Mouse (Mus musculus) hindbrain, embryonic 12.5 days (tissue): Measurements from ENCODE around the gene Ptpn14. TPM values are rescaled to one million over a fixed set of nuclear protein-coding genes. Genes with fewer than 3 reads are reported as not detected.

Experiments
- ATAC-seq: fragments of 200-750 bp; cut with Nextera tagmentation; 2 replicates; pipeline ENCODE4 v1.8.0; 2017; ENCODE audit warnings: moderate TSS enrichment; ENCODE audit not compliant: low FRiP score
- H3K27ac ChIP-seq: fragments of 300-500 bp; sonication (generic); 2 replicates; pipeline ENCODE4 v1.5.1; 2016; ENCODE audit warnings: mild to moderate bottlenecking
- H3K27me3 ChIP-seq: fragments of 300-500 bp; sonication (generic); 2 replicates; pipeline ENCODE4 v1.6.1; 2016; ENCODE audit warnings: mild to moderate bottlenecking
- H3K36me3 ChIP-seq: fragments of 300-500 bp; sonication (generic); 2 replicates; pipeline ENCODE4 v1.6.1; 2016; ENCODE audit warnings: mild to moderate bottlenecking
- H3K4me1 ChIP-seq: fragments of 300-500 bp; sonication (generic); 2 replicates; pipeline ENCODE4 v1.6.1; 2016
- H3K4me2 ChIP-seq: fragments of 300-500 bp; sonication (generic); replicated peaks from 2 replicates; pipeline ENCODE4 v1.6.1; 2016; ENCODE audit warnings: mild to moderate bottlenecking
- H3K4me3 ChIP-seq: fragments of 300-500 bp; sonication (generic); 2 replicates; pipeline ENCODE4 v1.5.1; 2016; ENCODE audit warnings: mild to moderate bottlenecking
- H3K9ac ChIP-seq: fragments of 300-500 bp; sonication (generic); 2 replicates; pipeline ENCODE4 v1.6.1; 2016; ENCODE audit warnings: mild to moderate bottlenecking, moderate library complexity
- H3K9me3 ChIP-seq: fragments of 300-500 bp; sonication (generic); replicated peaks from 2 replicates; pipeline ENCODE4 v1.6.1; 2016; ENCODE audit warnings: mild to moderate bottlenecking
- WGBS: fragments of 180-500 bp; shearing (Covaris S2); methylation state at CpG from one replicate; pipeline ENCODE4 v1.1.7; 2016; 5-methylcytosine and 5-hydroxymethylcytosine counted together
- polyA plus RNA-seq: library from polyadenylated mRNA; unstranded; fragments of >200 nt; fragmentation: Nextera tagmentation; extraction: Ambion mirVana; gene quantifications from 2 replicates; pipeline ENCODE4 v1.2.1, GENCODE M21; 2016

The Ptpn14 gene
- polyA plus RNA-seq, 1 experiment from 2014 or later: 7.6 TPM

- 54% methylated on average over 3 of the region's 3 CpGs for WGBS
- Histone ChIP-seq H3K4me3 (no peak overlapping the region), H3K4me2 (no peak overlapping the region), H3K36me3 (no peaks in the 10 kb centered on the region), H3K9me3 (no peaks in the 10 kb centered on the region), H3K27me3 (no peaks in the 10 kb centered on the region), H3K9ac (no peak overlapping the region), H3K4me1 (peaks cover 20% of the 10 kb centered on the region), H3K27ac (no peak overlapping the region)
- no peak for ATAC-seq
These were observed 51.2 kb downstream of the Ptpn14 start for GRCm38 (mm10) chr1:189779226-189779625.

GRCm38 (mm10) chr1:189781721-189782345, 53.8 kb downstream of the Ptpn14 start:
- ATAC-seq: no peak
- no peak overlapping the region for H3K4me2 ChIP-seq
- no peak overlapping the region for H3K9ac ChIP-seq
- 77% methylated on average over 10 of the region's 10 CpGs for WGBS
- no peaks in the 10 kb centered on the region for H3K36me3 ChIP-seq
- H3K27ac ChIP-seq: no peak overlapping the region
- H3K4me3 ChIP-seq: no peak overlapping the region
- no peaks in the 10 kb centered on the region for H3K9me3 ChIP-seq
- peaks cover 31% of the 10 kb centered on the region for H3K4me1 ChIP-seq
- H3K27me3 ChIP-seq: peaks cover 10% of the 10 kb centered on the region; the same call in 1 of the 2 replicates

GRCm38 (mm10) chr1:189782709-189783108, 54.6 kb downstream of the Ptpn14 start:
- no peak for ATAC-seq
- WGBS: 83% methylated on average over 6 of the region's 6 CpGs
- Histone ChIP-seq H3K9ac (no peak overlapping the region), H3K27ac (no peak overlapping the region), H3K4me2 (no peak overlapping the region), H3K4me1 (peaks cover 29% of the 10 kb centered on the region), H3K4me3 (no peak overlapping the region), H3K9me3 (no peaks in the 10 kb centered on the region), H3K36me3 (no peaks in the 10 kb centered on the region), H3K27me3 (peaks cover 14% of the 10 kb centered on the region; the same call in 1 of the 2 replicates)

- Histone ChIP-seq H3K27me3 (peaks cover 17% of the 10 kb centered on the region; the same call in 1 of the 2 replicates), H3K4me3 (no peak overlapping the region), H3K4me1 (peaks cover 23% of the 10 kb centered on the region), H3K9me3 (no peaks in the 10 kb centered on the region), H3K4me2 (no peak overlapping the region), H3K9ac (no peak overlapping the region), H3K36me3 (no peaks in the 10 kb centered on the region), H3K27ac (no peak overlapping the region)
- 80% methylated on average over 7 of the region's 7 CpGs for WGBS
- no peak for ATAC-seq
These were observed 56.4 kb downstream of the Ptpn14 start for GRCm38 (mm10) chr1:189784503-189784902.

- no peak overlapping the region for H3K4me2 ChIP-seq
- H3K9ac ChIP-seq: no peak overlapping the region
- no peak overlapping the region for H3K4me3 ChIP-seq
- no peaks in the 10 kb centered on the region for H3K9me3 ChIP-seq
- no peak overlapping the region for H3K27ac ChIP-seq
- H3K36me3 ChIP-seq: no peaks in the 10 kb centered on the region
- H3K27me3 ChIP-seq: peaks cover 17% of the 10 kb centered on the region; the same call in 1 of the 2 replicates
- 47% methylated on average over 26 of the region's 26 CpGs for WGBS
- no peak for ATAC-seq
- peaks cover 34% of the 10 kb centered on the region for H3K4me1 ChIP-seq
These were observed 58.8 kb downstream of the Ptpn14 start for GRCm38 (mm10) chr1:189786707-189787485.

- peaks cover 17% of the 10 kb centered on the region; the same call in 1 of the 2 replicates for H3K27me3 ChIP-seq
- H3K4me1 ChIP-seq: peaks cover 39% of the 10 kb centered on the region
- ATAC-seq: no peak
- no peaks in the 10 kb centered on the region for H3K9me3 ChIP-seq
- no peak overlapping the region for H3K4me3 ChIP-seq
- H3K4me2 ChIP-seq: no peak overlapping the region
- no peaks in the 10 kb centered on the region for H3K36me3 ChIP-seq
- 38% methylated on average over 6 of the region's 6 CpGs for WGBS
- no peak overlapping the region for H3K9ac ChIP-seq
- H3K27ac ChIP-seq: no peak overlapping the region
These were observed 61.5 kb downstream of the Ptpn14 start for GRCm38 (mm10) chr1:189789545-189789944.

- Histone ChIP-seq H3K9ac (no peak overlapping the region), H3K9me3 (no peaks in the 10 kb centered on the region), H3K4me2 (no peak overlapping the region), H3K4me1 (peaks cover 34% of the 10 kb centered on the region), H3K4me3 (no peak overlapping the region), H3K27me3 (peaks cover 17% of the 10 kb centered on the region; the same call in 1 of the 2 replicates), H3K27ac (no peak overlapping the region), H3K36me3 (no peaks in the 10 kb centered on the region)
- no peak for ATAC-seq
- WGBS: 65% methylated on average over 7 of the region's 7 CpGs
These were observed 62.6 kb downstream of the Ptpn14 start for GRCm38 (mm10) chr1:189790666-189791065.

GRCm38 (mm10) chr1:189791534-189792217, 63.6 kb downstream of the Ptpn14 start:
- H3K4me1 ChIP-seq: peaks cover 29% of the 10 kb centered on the region
- H3K9me3 ChIP-seq: no peaks in the 10 kb centered on the region
- peaks cover 9% of the 10 kb centered on the region; the same call in 1 of the 2 replicates for H3K27me3 ChIP-seq
- H3K4me3 ChIP-seq: no peak overlapping the region
- no peak overlapping the region for H3K27ac ChIP-seq
- 59% methylated on average over 10 of the region's 10 CpGs for WGBS
- H3K9ac ChIP-seq: no peak overlapping the region
- peak; percentile 50; the same call in 1 of the 2 replicates for ATAC-seq
- H3K4me2 ChIP-seq: no peak overlapping the region
- H3K36me3 ChIP-seq: no peaks in the 10 kb centered on the region

GRCm38 (mm10) chr1:189792560-189793195, 64.6 kb downstream of the Ptpn14 start:
- H3K4me1 ChIP-seq: peaks cover 27% of the 10 kb centered on the region
- no peaks in the 10 kb centered on the region for H3K36me3 ChIP-seq
- 86% methylated on average over 14 of the region's 14 CpGs for WGBS
- H3K27ac ChIP-seq: no peak overlapping the region
- H3K9me3 ChIP-seq: no peaks in the 10 kb centered on the region
- ATAC-seq: no peak
- H3K4me2 ChIP-seq: no peak overlapping the region
- H3K9ac ChIP-seq: no peak overlapping the region
- 0 out of 2 replicates have a peak, but pooled peaks cover 3% of the 10 kb centered on the region for H3K27me3 ChIP-seq
- H3K4me3 ChIP-seq: no peak overlapping the region

GRCm38 (mm10) chr1:189798949-189799348, 70.9 kb downstream of the Ptpn14 start:
- H3K36me3 ChIP-seq: no peaks in the 10 kb centered on the region
- no peaks in the 10 kb centered on the region for H3K27me3 ChIP-seq
- 90% methylated on average over 15 of the region's 15 CpGs for WGBS
- no peaks in the 10 kb centered on the region for H3K9me3 ChIP-seq
- no peak overlapping the region for H3K9ac ChIP-seq
- H3K4me2 ChIP-seq: no peak overlapping the region
- no peak for ATAC-seq
- peaks cover 11% of the 10 kb centered on the region; the same call in 1 of the 2 replicates for H3K4me1 ChIP-seq
- no peak overlapping the region for H3K4me3 ChIP-seq
- H3K27ac ChIP-seq: no peak overlapping the region

GRCm38 (mm10) chr1:189800211-189800961, 72.3 kb downstream of the Ptpn14 start:
- H3K9me3 ChIP-seq: no peaks in the 10 kb centered on the region
- H3K4me2 ChIP-seq: no peak overlapping the region
- no peak overlapping the region for H3K9ac ChIP-seq
- H3K27me3 ChIP-seq: no peaks in the 10 kb centered on the region
- no peaks in the 10 kb centered on the region for H3K36me3 ChIP-seq
- no peak overlapping the region for H3K4me3 ChIP-seq
- H3K27ac ChIP-seq: no peak overlapping the region
- no peak for ATAC-seq
- 55% methylated on average over 13 of the region's 13 CpGs for WGBS
- H3K4me1 ChIP-seq: peaks cover 11% of the 10 kb centered on the region; the same call in 1 of the 2 replicates
